Mouse (Mus musculus) liver, adult 2 months (tissue): ENCODE results near the gene Dock9.

ENCODE experiments used
- CTCF ChIP-seq: fragments of 200-500 bp; IDR thresholded peaks from 2 replicates; pipeline ENCODE4 v1.5.1; 2011; ENCODE audit warnings: low read depth, low read length, control low read depth
- POLR2A ChIP-seq: fragments of 200-500 bp; IDR thresholded peaks from 2 replicates; pipeline ENCODE4 v1.6.1; 2011; ENCODE audit warnings: low read length, control low read depth; ENCODE audit not compliant: insufficient read depth; ENCODE audit errors: extremely low read depth

GRCm38 (mm10) chr14:121621806-121622205 lies 175.8 kb downstream of the Dock9 start:
- TF ChIP-seq CTCF = no peak
- TF ChIP-seq POLR2A = no peak
